Mouse (Mus musculus): ENCODE measurements around the gene Gm20441. TPM values are rescaled to one million over a fixed set of nuclear protein-coding genes. Genes with fewer than 3 reads are reported as not detected.
"Not testable (repeated sequence)": the region's sequence is repeated elsewhere in the genome, so short reads cannot be mapped to it uniquely, and the experiment has no call there.

Gene Gm20441
- polyA plus RNA-seq, 1 experiment from 2014 or later = not detected

DNA sequence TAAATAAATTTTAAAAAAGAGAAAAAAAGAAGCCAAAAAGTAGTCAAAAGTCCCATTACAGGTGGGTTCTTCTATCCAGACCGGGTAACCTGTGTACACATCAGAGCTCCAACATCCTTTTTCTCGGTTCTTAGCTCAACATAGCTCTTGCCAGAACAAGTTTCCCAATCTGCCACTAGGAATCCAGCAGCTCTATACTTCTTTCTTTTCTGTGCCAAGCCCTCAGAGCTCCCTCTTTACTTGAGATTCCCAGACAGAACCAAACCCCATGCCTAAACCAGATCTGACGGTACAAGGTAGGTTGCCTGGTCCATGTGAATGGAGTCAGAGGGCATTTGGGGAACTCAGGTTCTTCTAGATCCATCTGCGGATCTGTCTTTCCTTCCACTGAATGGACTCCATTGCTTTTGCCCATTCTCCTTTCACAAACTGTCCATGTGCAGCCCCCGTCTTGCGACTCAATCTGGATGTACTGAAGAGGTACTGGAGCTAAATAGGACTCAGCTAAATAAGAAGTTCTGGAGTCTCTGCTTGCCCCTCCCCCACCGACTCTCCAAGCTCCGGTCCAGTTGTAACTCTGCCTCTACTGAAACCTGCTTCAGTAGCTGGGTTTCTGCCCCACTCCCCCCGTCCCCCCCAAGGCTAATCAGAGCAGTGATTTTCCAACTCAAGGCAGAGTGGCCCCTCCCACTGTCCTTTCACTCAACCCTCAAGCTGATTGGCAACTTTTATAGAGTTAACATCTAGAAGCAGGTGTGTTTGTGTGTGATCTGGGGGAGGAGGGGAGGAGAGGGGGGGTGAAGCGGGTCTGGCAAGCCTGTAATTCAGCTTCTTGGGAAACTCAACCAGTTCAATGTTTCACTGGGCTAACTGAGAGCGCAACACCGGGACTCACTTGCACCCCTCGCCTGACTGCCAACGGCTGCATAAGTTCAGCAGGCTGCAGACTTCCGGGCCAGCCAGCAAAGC lies 1.3 kb downstream of the Gm20441 start:
- Histone ChIP-seq H3K9ac (no peak overlapping the region), H3K36me3 (no peaks in the 10 kb centered on the region), H3K27me3 (replicated peaks) (peaks cover 34% of the 10 kb centered on the region), H3K4me1 (replicated peaks) (peaks cover 15% of the 10 kb centered on the region), H3K27ac (ENCODE audit: poor library complexity, severe bottlenecking) (no peak overlapping the region), H3K4me3 (0 out of 2 replicates have a peak overlapping the region, but pooled peaks have one; percentile 49), H3K4me2 (peak overlapping the region; percentile 96), H3K9me3 (replicated peaks) (no peaks in the 10 kb centered on the region)
- 37% methylated on average over 15 of the region's 15 CpGs for WGBS
- no peak for ATAC-seq (ENCODE audit: insufficient number of reproducible peaks, low FRiP score)

DNA sequence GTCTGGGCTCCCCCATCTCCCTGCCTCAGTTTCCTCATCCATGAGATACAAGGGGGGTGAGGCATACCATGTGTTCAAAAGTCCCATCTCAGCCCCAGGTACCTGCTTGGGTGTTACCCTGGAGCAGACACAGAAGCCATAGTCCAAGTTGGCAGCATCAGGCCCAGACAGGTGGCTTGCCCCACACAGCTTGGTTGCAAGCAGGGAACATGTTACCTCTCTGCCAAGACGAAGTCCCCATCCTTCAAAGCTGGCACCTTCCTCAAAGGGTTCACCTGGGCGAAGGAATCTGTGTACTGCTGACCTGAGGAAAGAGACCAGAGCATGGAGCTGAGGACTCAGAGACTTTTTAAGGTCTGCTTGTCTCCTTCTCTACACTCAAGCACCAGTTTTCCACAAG lies 2.9 kb downstream of the Gm20441 start:
- H3K4me3 ChIP-seq = no peak overlapping the region
- no peak overlapping the region for H3K4me2 ChIP-seq
- H3K36me3 ChIP-seq = no peaks in the 10 kb centered on the region
- no peak overlapping the region for H3K27ac ChIP-seq (ENCODE audit: poor library complexity, severe bottlenecking)
- no peak for ATAC-seq (ENCODE audit: insufficient number of reproducible peaks, low FRiP score)
- no peaks in the 10 kb centered on the region for H3K9me3 ChIP-seq (replicated peaks)
- no peak overlapping the region for H3K9ac ChIP-seq
- peaks cover 35% of the 10 kb centered on the region for H3K27me3 ChIP-seq (replicated peaks)
- peaks cover 15% of the 10 kb centered on the region for H3K4me1 ChIP-seq (replicated peaks)
- WGBS = 64% methylated on average over 2 of the region's 2 CpGs

DNA sequence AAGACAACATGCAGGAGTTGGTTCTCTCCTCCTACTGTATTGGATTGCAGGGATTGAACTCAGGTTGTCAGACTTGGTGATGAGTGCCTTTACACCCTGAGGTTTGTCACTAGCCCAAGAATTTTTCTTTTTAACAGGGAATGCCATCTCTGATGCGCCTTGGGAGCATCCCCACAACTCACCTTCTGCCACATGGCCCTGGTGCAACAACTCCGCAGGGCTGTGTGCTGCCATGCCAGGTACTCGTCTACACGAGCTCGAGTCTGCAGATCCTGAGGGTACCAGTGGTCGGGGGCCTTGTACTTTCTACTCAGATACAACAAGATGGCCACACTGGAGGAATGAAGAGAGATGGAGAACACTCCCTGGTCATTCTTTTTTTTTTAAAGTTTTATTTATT lies 4.2 kb downstream of the Gm20441 start:
- no peak for ATAC-seq (ENCODE audit: insufficient number of reproducible peaks, low FRiP score)
- no peaks in the 10 kb centered on the region for H3K9me3 ChIP-seq (replicated peaks)
- no peak overlapping the region for H3K4me2 ChIP-seq
- no peak overlapping the region for H3K27ac ChIP-seq (ENCODE audit: poor library complexity, severe bottlenecking)
- no peak overlapping the region for H3K9ac ChIP-seq
- no peak overlapping the region for H3K4me3 ChIP-seq
- no peaks in the 10 kb centered on the region for H3K36me3 ChIP-seq
- 79% methylated on average over 6 of the region's 6 CpGs for WGBS
- H3K4me1 ChIP-seq (replicated peaks) = peaks cover 24% of the 10 kb centered on the region
- H3K27me3 ChIP-seq (replicated peaks) = peaks cover 35% of the 10 kb centered on the region

DNA sequence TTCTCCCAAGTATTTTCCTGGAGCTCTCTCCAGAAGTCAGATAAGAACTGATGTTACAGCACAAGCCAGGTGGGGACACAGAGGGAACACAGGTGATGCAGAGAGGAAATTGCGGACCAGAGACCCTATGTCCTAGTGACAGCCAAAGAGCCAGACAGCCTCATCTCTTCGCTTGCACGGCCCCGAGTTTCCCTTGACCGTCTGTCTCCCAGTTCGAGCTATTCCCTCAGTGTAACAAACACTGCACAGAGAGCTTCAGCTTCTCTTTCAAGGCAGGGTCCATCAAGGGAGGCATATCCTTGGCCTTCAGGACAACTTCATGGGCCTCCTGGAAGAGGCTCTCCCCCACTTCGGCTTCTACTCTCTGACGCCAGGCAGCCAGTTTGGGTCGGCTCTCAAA lies 6.2 kb downstream of the Gm20441 start:
- ATAC-seq (ENCODE audit: insufficient number of reproducible peaks, low FRiP score) = no peak
- Histone ChIP-seq H3K4me3 (no peak overlapping the region), H3K27ac (ENCODE audit: poor library complexity, severe bottlenecking) (no peak overlapping the region), H3K9me3 (replicated peaks) (no peaks in the 10 kb centered on the region), H3K36me3 (no peaks in the 10 kb centered on the region), H3K4me1 (replicated peaks) (peaks cover 12% of the 10 kb centered on the region), H3K27me3 (replicated peaks) (peaks cover 23% of the 10 kb centered on the region), H3K9ac (no peak overlapping the region), H3K4me2 (no peak overlapping the region)
- WGBS = 86% methylated on average over 9 of the region's 9 CpGs

DNA sequence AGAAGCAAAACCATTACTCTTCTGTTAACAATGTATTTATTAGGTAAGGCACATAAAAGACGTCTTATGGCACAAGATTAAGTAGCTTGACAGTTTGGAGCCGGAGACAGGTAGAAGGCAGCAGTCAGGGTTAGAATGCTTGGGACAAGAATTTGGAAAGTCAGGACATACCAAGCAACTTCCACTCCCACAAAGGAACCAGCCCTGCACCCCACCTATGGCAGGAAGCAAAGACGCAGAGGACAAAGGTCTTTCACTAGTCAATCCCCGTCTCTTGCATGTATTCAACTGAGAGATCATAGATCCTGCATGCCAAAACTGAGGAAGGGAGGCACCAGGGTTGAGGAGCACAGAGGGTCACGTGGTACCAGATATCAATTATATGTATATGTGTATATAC lies 6.7 kb downstream of the Gm20441 start:
- Histone ChIP-seq H3K9ac (no peak overlapping the region), H3K4me1 (replicated peaks) (peaks cover 10% of the 10 kb centered on the region), H3K4me3 (no peak overlapping the region), H3K27ac (ENCODE audit: poor library complexity, severe bottlenecking) (no peak overlapping the region), H3K4me2 (no peak overlapping the region), H3K36me3 (no peaks in the 10 kb centered on the region), H3K27me3 (replicated peaks) (peaks cover 18% of the 10 kb centered on the region; the same call in 1 of the 2 replicates), H3K9me3 (replicated peaks) (no peaks in the 10 kb centered on the region)
- 84% methylated on average over 5 of the region's 5 CpGs for WGBS
- no peak for ATAC-seq (ENCODE audit: insufficient number of reproducible peaks, low FRiP score)

DNA sequence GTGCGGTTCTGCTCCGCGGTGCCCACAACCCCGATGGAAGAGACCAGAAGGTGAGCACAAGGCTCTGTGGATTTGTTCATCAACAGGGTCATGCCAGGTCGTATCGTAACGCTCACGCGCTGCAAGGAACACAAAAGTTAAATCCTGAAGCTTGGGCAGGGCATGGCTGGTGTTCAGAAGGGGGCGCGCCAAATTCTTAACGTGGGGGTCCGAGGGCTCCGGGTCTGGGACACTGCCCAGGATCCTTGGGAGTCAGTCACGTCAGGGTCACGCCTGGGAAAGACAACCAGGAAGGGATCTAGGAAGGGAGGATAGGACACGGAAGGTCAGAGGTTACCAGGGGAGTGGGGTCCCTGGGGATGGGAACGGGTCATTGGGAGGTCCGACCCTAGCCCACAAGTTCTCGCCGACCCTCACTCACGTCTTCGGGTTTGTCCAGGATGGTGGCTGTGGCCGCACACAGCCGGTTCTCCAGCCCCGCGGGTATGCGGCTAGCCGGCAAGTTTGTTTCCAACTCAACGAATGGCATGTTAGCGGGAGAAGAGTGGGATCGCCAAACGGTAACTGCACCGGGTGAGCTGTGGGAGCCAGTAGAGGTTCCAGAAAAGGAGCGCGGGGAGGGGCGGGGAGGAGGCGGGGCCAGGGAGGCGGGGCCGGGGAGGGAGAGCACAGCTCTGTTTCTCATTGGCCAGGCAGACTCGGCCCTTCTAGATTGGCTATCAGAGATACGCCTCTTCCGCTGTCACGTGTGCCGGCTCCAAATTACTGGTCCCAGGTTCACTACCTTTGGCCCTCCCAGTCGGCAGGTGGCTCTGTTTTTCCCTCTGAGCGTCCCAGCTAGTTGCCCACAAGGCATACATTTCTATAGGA lies 7.7 kb downstream of the Gm20441 start, which contains the start of gene Ddt:
Gene Ddt (minus strand): TSS at position 620 of the 870 bp plus-strand sequence.
- ATAC-seq (ENCODE audit: insufficient number of reproducible peaks, low FRiP score) = peak; percentile 97
- Histone ChIP-seq H3K9ac (peak within 1 kb of the TSS; percentile 78), H3K27ac (ENCODE audit: poor library complexity, severe bottlenecking) (no peak within 1 kb of the TSS), H3K4me1 (replicated peaks) (peaks cover 10% of the 10 kb centered on the region), H3K4me3 (peak within 1 kb of the TSS; percentile 62), H3K9me3 (replicated peaks) (no peaks in the 10 kb centered on the region), H3K36me3 (no peaks in the 10 kb centered on the region), H3K4me2 (peak within 1 kb of the TSS; percentile 99), H3K27me3 (replicated peaks) (peaks cover 11% of the 10 kb centered on the region; the same call in 1 of the 2 replicates)
- under 1% methylated on average over 44 of the region's 47 CpGs for WGBS

DNA sequence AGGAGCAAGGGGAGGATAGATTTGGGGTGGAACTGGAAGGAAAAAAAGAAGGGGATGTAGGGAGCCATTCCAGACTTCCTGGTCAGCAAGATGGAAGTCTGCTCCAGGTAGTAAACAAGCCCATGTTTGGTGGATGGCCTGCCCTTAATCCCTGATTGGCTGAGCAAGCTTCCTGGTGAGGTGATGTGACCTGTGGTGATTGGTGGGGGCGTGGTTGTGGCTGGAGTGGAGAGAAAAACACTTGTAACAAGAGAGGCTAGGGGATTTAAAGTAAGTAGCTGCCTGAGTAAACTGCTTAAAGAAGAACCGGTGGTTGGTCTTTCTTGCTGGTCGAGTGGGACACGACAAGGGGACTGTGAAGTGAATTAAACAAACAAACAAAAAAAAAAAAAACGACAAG lies 13.0 kb downstream of the Gm20441 start:
- H3K27me3 ChIP-seq (replicated peaks); H3K27ac ChIP-seq (ENCODE audit: poor library complexity, severe bottlenecking); ATAC-seq (ENCODE audit: insufficient number of reproducible peaks, low FRiP score); H3K36me3 ChIP-seq; H3K4me3 ChIP-seq; H3K9me3 ChIP-seq (replicated peaks); H3K9ac ChIP-seq; H3K4me2 ChIP-seq: not testable (repeated sequence)
- 29% methylated on average over 5 of the region's 5 CpGs for WGBS
- H3K4me1 ChIP-seq (replicated peaks) = peaks cover 18% of the 10 kb centered on the region

DNA sequence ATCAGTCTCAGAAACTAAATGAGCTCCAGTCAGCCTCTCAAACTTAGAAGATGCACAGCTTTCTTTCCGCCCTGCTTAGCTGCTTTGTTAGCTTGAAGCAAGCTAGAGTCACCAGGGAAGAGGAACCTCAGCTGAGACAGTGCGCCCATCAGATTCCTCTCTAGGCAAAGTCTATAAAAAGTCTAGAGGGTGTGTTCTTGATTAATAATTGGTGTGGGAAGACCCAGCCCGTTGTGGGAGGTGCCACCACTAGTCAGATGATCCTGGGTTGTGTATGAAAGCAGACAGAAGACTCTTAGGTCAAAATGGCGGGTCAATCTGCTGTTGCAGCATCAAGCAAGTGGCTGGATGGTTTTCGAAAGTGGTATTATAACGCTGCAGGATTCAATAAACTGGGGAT lies 13.9 kb downstream of the Gm20441 start:
- no peak for ATAC-seq (ENCODE audit: insufficient number of reproducible peaks, low FRiP score)
- WGBS = 81% methylated on average over 6 of the region's 6 CpGs
- no peak overlapping the region for H3K9ac ChIP-seq
- H3K4me2 ChIP-seq = no peak overlapping the region
- no peak overlapping the region for H3K4me3 ChIP-seq
- H3K27ac ChIP-seq (ENCODE audit: poor library complexity, severe bottlenecking) = no peak overlapping the region
- no peaks in the 10 kb centered on the region for H3K9me3 ChIP-seq (replicated peaks)
- no peaks in the 10 kb centered on the region for H3K27me3 ChIP-seq (replicated peaks)
- no peaks in the 10 kb centered on the region for H3K36me3 ChIP-seq
- peaks cover 14% of the 10 kb centered on the region for H3K4me1 ChIP-seq (replicated peaks)

DNA sequence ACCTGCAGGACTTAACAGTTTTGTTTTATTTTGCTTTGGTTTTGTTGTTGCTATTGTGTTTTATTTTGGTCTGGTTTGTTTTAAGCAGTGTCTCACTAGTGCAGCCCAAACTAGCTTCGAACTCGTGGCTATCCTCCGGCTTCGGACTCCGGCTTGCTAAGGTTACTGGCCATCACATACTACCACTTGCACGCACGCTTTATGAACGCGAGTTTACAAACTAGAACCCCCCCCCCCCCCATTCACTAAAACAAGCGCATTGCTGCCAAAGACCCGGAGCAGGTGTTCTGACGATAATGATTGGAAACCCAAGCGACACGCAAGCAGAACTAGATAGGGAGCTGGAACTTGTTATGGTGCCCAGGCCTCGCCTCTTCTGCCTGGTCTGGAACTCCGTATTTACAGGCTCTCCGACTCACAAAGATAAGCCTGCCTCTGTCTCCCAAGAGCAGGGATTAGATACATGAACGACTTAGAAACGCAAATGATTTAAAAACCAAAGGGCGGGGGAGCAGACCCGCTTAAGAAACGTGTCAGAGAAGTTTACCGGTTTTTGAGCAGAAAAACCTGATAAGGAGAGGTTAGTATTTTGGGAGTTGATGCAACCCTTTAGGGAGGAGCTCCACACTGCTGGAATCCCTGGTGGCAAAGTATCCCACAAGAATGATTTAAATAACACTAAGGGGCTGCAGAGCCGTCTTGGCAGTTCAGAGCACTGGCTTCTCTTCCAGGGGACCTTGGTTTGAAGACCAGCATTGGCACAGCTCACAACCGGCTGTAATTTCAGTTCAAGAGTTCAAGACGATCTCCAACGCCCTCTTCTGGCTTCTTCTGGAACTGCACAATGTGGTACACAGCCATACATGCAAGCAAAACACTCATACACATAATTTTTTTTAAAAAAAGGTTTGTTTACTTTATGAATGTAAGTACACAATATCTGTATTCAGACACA lies 16.0 kb downstream of the Gm20441 start:
- WGBS = under 1% methylated on average over 27 of the region's 27 CpGs
- H3K4me3 ChIP-seq = peak overlapping the region; percentile 99
- H3K27me3 ChIP-seq (replicated peaks) = no peaks in the 10 kb centered on the region
- peaks cover 9% of the 10 kb centered on the region for H3K36me3 ChIP-seq
- no peaks in the 10 kb centered on the region for H3K9me3 ChIP-seq (replicated peaks)
- peaks cover 14% of the 10 kb centered on the region for H3K4me1 ChIP-seq (replicated peaks)
- H3K27ac ChIP-seq (ENCODE audit: poor library complexity, severe bottlenecking) = 0 out of 2 replicates have a peak overlapping the region, but pooled peaks have one; percentile 14
- peak overlapping the region; percentile 85 for H3K4me2 ChIP-seq
- peak overlapping the region; percentile 93 for H3K9ac ChIP-seq
- peak; percentile 30; the same call in 1 of the 2 replicates for ATAC-seq (ENCODE audit: insufficient number of reproducible peaks, low FRiP score)

Data from heart, embryonic 12.5 days (tissue).